Mouse (Mus musculus): ENCODE results near the gene Pank3.

- no peak for TF ChIP-seq CTCF (IDR thresholded peaks at IDR 0.05)
- no peak for TF ChIP-seq POLR2A (IDR thresholded peaks at IDR 0.05; ENCODE audit: insufficient read depth, low read depth, low read length)
- no peak for TF ChIP-seq EP300 (IDR thresholded peaks at IDR 0.05; ENCODE audit: insufficient read depth, low read depth, low read length)
These were observed 45.4 kb upstream of the Pank3 start for GRCm38 (mm10) chr11:35723876-35724275.
